Mouse (Mus musculus): ENCODE data around the gene Asmt. TPM values are rescaled to one million over a fixed set of nuclear protein-coding genes. Genes with fewer than 3 reads are reported as not detected.

Asmt gene
- not detected in 2 replicates for polyA plus RNA-seq (2012; rRNA removed)

DNA sequence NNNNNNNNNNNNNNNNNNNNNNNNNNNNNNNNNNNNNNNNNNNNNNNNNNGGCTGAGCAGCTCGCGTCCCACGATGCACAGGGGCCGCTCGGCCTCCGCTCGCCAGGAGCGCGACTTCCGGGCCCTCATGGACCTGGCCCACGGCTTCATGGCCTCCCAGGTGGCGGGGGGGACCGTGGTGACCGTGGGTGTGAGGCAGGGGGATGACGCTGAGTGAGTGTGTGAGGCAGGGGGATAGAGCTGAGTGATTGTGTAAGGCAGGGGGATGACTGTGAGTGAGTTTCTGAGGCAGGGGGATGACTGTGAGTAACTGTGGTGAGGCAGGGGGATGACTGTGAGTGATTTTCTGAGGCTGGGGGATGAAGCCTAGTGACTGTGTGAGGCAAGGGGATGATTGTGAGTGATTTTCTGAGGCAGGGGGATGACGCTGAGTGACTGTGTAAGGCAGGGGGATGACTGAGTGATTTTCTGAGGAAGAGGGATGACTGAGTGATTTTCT lies at the start of gene Asmt:
TSS of gene Asmt (plus strand) at position 51 of the 499 bp plus-strand sequence.

